Mouse (Mus musculus): ENCODE measurements around the gene Cdc42ep4. TPM values are rescaled to one million over a fixed set of nuclear protein-coding genes. Genes with fewer than 3 reads are reported as not detected.

The Cdc42ep4 gene
- polyA plus RNA-seq (2015; fragmentation: Nextera tagmentation; extraction: Ambion mirVana) = 25.1 and 30.2 TPM in 2 replicates

- H3K4me1 ChIP-seq (ENCODE audit: control insufficient read depth, insufficient read depth, low read length) = peaks cover 36% of the 10 kb centered on the region
- H3K27me3 ChIP-seq (ENCODE audit: control insufficient read depth, insufficient read depth, low read length) = no peaks in the 10 kb centered on the region
- H3K4me2 ChIP-seq (ENCODE audit: low read depth, low read length) = peak within 1 kb of the TSS; percentile 91
- under 1% methylated on average over 44 of the region's 44 CpGs for WGBS
- ATAC-seq (replicated peaks; ENCODE audit: extremely low read depth, insufficient read depth, low FRiP score) = peak; percentile 86
- no peaks in the 10 kb centered on the region for H3K36me3 ChIP-seq (ENCODE audit: control insufficient read depth, insufficient read depth)
- peak within 1 kb of the TSS; percentile 70 for H3K9ac ChIP-seq (ENCODE audit: low read length)
- H3K4me3 ChIP-seq (ENCODE audit: low read length) = peak within 1 kb of the TSS; percentile 60
- peak within 1 kb of the TSS; percentile 59 for H3K27ac ChIP-seq (ENCODE audit: low read length)
- no peaks in the 10 kb centered on the region for H3K9me3 ChIP-seq (replicated peaks; ENCODE audit: control insufficient read depth, low read length)
These were observed at the start of gene Cdc42ep4 for GRCm38 (mm10) chr11:113751484-113752084. Gene Cdc42ep4 (minus strand): TSS chr11:113751881.

GRCm38 (mm10) chr11:113800026-113800425 lies 48.3 kb upstream of the Cdc42ep4 start:
- Histone ChIP-seq H3K4me2 (ENCODE audit: low read depth, low read length) (no peak overlapping the region), H3K27me3 (ENCODE audit: control insufficient read depth, insufficient read depth, low read length) (no peaks in the 10 kb centered on the region), H3K9ac (ENCODE audit: low read length) (no peak overlapping the region), H3K36me3 (ENCODE audit: control insufficient read depth, insufficient read depth) (no peaks in the 10 kb centered on the region), H3K4me3 (ENCODE audit: low read length) (no peak overlapping the region), H3K4me1 (ENCODE audit: control insufficient read depth, insufficient read depth, low read length) (peaks cover 22% of the 10 kb centered on the region), H3K9me3 (replicated peaks; ENCODE audit: control insufficient read depth, low read length) (no peaks in the 10 kb centered on the region), H3K27ac (ENCODE audit: low read length) (no peak overlapping the region)
- WGBS = 92% methylated on average over 12 of the region's 12 CpGs
- ATAC-seq (replicated peaks; ENCODE audit: extremely low read depth, insufficient read depth, low FRiP score) = no peak

- Histone ChIP-seq H3K4me3 (ENCODE audit: low read length) (no peak overlapping the region), H3K4me1 (ENCODE audit: control insufficient read depth, insufficient read depth, low read length) (peaks cover 22% of the 10 kb centered on the region), H3K4me2 (ENCODE audit: low read depth, low read length) (peak overlapping the region; percentile 27; the same call in 1 of the 2 replicates), H3K9ac (ENCODE audit: low read length) (no peak overlapping the region), H3K27me3 (ENCODE audit: control insufficient read depth, insufficient read depth, low read length) (no peaks in the 10 kb centered on the region), H3K27ac (ENCODE audit: low read length) (no peak overlapping the region), H3K9me3 (replicated peaks; ENCODE audit: control insufficient read depth, low read length) (no peaks in the 10 kb centered on the region), H3K36me3 (ENCODE audit: control insufficient read depth, insufficient read depth) (no peaks in the 10 kb centered on the region)
- no peak for ATAC-seq (replicated peaks; ENCODE audit: extremely low read depth, insufficient read depth, low FRiP score)
- 34% methylated on average over 14 of the region's 14 CpGs for WGBS
These were observed 47.4 kb upstream of the Cdc42ep4 start for GRCm38 (mm10) chr11:113799041-113799447.

GRCm38 (mm10) chr11:113798011-113798410 lies 46.3 kb upstream of the Cdc42ep4 start:
- H3K4me1 ChIP-seq (ENCODE audit: control insufficient read depth, insufficient read depth, low read length) = peaks cover 22% of the 10 kb centered on the region
- H3K9me3 ChIP-seq (replicated peaks; ENCODE audit: control insufficient read depth, low read length) = no peaks in the 10 kb centered on the region
- H3K4me3 ChIP-seq (ENCODE audit: low read length) = no peak overlapping the region
- WGBS = 75% methylated on average over 6 of the region's 6 CpGs
- H3K36me3 ChIP-seq (ENCODE audit: control insufficient read depth, insufficient read depth) = no peaks in the 10 kb centered on the region
- H3K27ac ChIP-seq (ENCODE audit: low read length) = no peak overlapping the region
- no peak overlapping the region for H3K4me2 ChIP-seq (ENCODE audit: low read depth, low read length)
- no peak overlapping the region for H3K9ac ChIP-seq (ENCODE audit: low read length)
- H3K27me3 ChIP-seq (ENCODE audit: control insufficient read depth, insufficient read depth, low read length) = no peaks in the 10 kb centered on the region
- no peak for ATAC-seq (replicated peaks; ENCODE audit: extremely low read depth, insufficient read depth, low FRiP score)

GRCm38 (mm10) chr11:113797014-113797983 lies 45.6 kb upstream of the Cdc42ep4 start:
- WGBS = 58% methylated on average over 19 of the region's 19 CpGs
- Histone ChIP-seq H3K9ac (ENCODE audit: low read length) (no peak overlapping the region), H3K27ac (ENCODE audit: low read length) (no peak overlapping the region), H3K4me3 (ENCODE audit: low read length) (no peak overlapping the region), H3K9me3 (replicated peaks; ENCODE audit: control insufficient read depth, low read length) (no peaks in the 10 kb centered on the region), H3K27me3 (ENCODE audit: control insufficient read depth, insufficient read depth, low read length) (no peaks in the 10 kb centered on the region), H3K4me2 (ENCODE audit: low read depth, low read length) (no peak overlapping the region), H3K36me3 (ENCODE audit: control insufficient read depth, insufficient read depth) (no peaks in the 10 kb centered on the region), H3K4me1 (ENCODE audit: control insufficient read depth, insufficient read depth, low read length) (peaks cover 21% of the 10 kb centered on the region)
- no peak for ATAC-seq (replicated peaks; ENCODE audit: extremely low read depth, insufficient read depth, low FRiP score)

- Histone ChIP-seq H3K36me3 (ENCODE audit: control insufficient read depth, insufficient read depth) (no peaks in the 10 kb centered on the region), H3K4me2 (ENCODE audit: low read depth, low read length) (no peak overlapping the region), H3K4me3 (ENCODE audit: low read length) (no peak overlapping the region), H3K9ac (ENCODE audit: low read length) (no peak overlapping the region), H3K27ac (ENCODE audit: low read length) (no peak overlapping the region), H3K9me3 (replicated peaks; ENCODE audit: control insufficient read depth, low read length) (no peaks in the 10 kb centered on the region), H3K4me1 (ENCODE audit: control insufficient read depth, insufficient read depth, low read length) (peaks cover 15% of the 10 kb centered on the region), H3K27me3 (ENCODE audit: control insufficient read depth, insufficient read depth, low read length) (no peaks in the 10 kb centered on the region)
- no peak for ATAC-seq (replicated peaks; ENCODE audit: extremely low read depth, insufficient read depth, low FRiP score)
- WGBS = 68% methylated on average over 12 of the region's 12 CpGs
These were observed 44.2 kb upstream of the Cdc42ep4 start for GRCm38 (mm10) chr11:113795846-113796245.

GRCm38 (mm10) chr11:113791357-113792215 lies 39.9 kb upstream of the Cdc42ep4 start:
- no peak for ATAC-seq (replicated peaks; ENCODE audit: extremely low read depth, insufficient read depth, low FRiP score)
- H3K4me2 ChIP-seq (ENCODE audit: low read depth, low read length) = no peak overlapping the region
- no peak overlapping the region for H3K27ac ChIP-seq (ENCODE audit: low read length)
- H3K4me3 ChIP-seq (ENCODE audit: low read length) = no peak overlapping the region
- peaks cover 17% of the 10 kb centered on the region for H3K4me1 ChIP-seq (ENCODE audit: control insufficient read depth, insufficient read depth, low read length)
- H3K27me3 ChIP-seq (ENCODE audit: control insufficient read depth, insufficient read depth, low read length) = no peaks in the 10 kb centered on the region
- WGBS = 65% methylated on average over 16 of the region's 16 CpGs
- H3K9ac ChIP-seq (ENCODE audit: low read length) = no peak overlapping the region
- H3K9me3 ChIP-seq (replicated peaks; ENCODE audit: control insufficient read depth, low read length) = no peaks in the 10 kb centered on the region
- no peaks in the 10 kb centered on the region for H3K36me3 ChIP-seq (ENCODE audit: control insufficient read depth, insufficient read depth)

- Histone ChIP-seq H3K36me3 (ENCODE audit: control insufficient read depth, insufficient read depth) (no peaks in the 10 kb centered on the region), H3K4me1 (ENCODE audit: control insufficient read depth, insufficient read depth, low read length) (peaks cover 27% of the 10 kb centered on the region), H3K4me2 (ENCODE audit: low read depth, low read length) (no peak overlapping the region), H3K9me3 (replicated peaks; ENCODE audit: control insufficient read depth, low read length) (no peaks in the 10 kb centered on the region), H3K27me3 (ENCODE audit: control insufficient read depth, insufficient read depth, low read length) (no peaks in the 10 kb centered on the region), H3K27ac (ENCODE audit: low read length) (0 out of 2 replicates have a peak overlapping the region, but pooled peaks have one; percentile 10), H3K9ac (ENCODE audit: low read length) (no peak overlapping the region), H3K4me3 (ENCODE audit: low read length) (no peak overlapping the region)
- no peak for ATAC-seq (replicated peaks; ENCODE audit: extremely low read depth, insufficient read depth, low FRiP score)
- whole genome bisulfite sequencing = 27% methylated on average over 1 of the region's 1 CpGs
These were observed 37.4 kb upstream of the Cdc42ep4 start for GRCm38 (mm10) chr11:113789101-113789500.
